In genomic region chr3:79071561-79071960, GRCm38 (mm10) we compare ENCODE assay signal across 9 mouse cellular contexts.
A peak's percentile ranks its signal among the peaks of the same experiment; 100 is the strongest.
DNase-seq lines count a peak whose midpoint lies in the region; ATAC-seq and TF ChIP-seq lines count a peak whose summit lies in the region.
"Had no signal": no experiment of that assay in that cellular context is flagged by ENCODE, and none has a peak within 500 bp of the region (broad histone marks: within the 10 kb centered on the region; RNA-seq: fewer than 3 reads in every experiment).

No protein-coding gene starts in this region.

- peaks cover 38% of the 10 kb centered on the region for H3K36me3 ChIP-seq in embryonic facial prominence, embryonic 14.5 days (ENCODE audit: control insufficient read depth, insufficient read depth, low read length)

- TF ChIP-seq CTCF in gastrocnemius, adult 2 months (IDR thresholded peaks at IDR 0.05) = no peak

- H3K4me3 ChIP-seq in gastrocnemius, adult 2 months = peak overlapping the region; percentile 44
- no peak overlapping the region for H3K4me3 ChIP-seq in embryonic facial prominence, embryonic 14.5 days (ENCODE audit: low read depth, low read length)
- H3K4me3 ChIP-seq: myocyte had no signal

- DNase-seq in gastrocnemius, adult 2 months = no peak
- no peak for DNase-seq in gastrocnemius, postnatal 4 days (ENCODE audit: low spot score in 2 of 2)
- peak; percentile 19 for DNase-seq in CD4-positive helper T cell, adult 2 months (ENCODE audit: low read depth, low spot score)
- DNase-seq in embryonic facial prominence, embryonic 14.5 days (ENCODE audit: low spot score) = peak; percentile 52
- peak; percentile 16 to 25 for DNase-seq in kidney, postnatal 36 days
- no peak for DNase-seq in spleen, adult 12 weeks (ENCODE audit: low spot score)
- DNase-seq in layer of hippocampus, adult 18-20 months (ENCODE audit: low spot score in 2 of 2) = no peak
- no peak for DNase-seq in adrenal gland, postnatal 25 days

- no peak for ATAC-seq in embryonic facial prominence, embryonic 14.5 days (ENCODE audit: low read depth)

- intact Hi-C loops in gastrocnemius, adult 2 months (cut with DNase I) = loop anchor here (10.0 kb wide), 1 partner anchor 523 kb away; the partner anchor contains the start of gene Ppid

- H3K4me2 ChIP-seq in embryonic facial prominence, embryonic 14.5 days (ENCODE audit: low read depth, low read length) = no peak overlapping the region

- H3K9me3 ChIP-seq in embryonic facial prominence, embryonic 14.5 days (ENCODE audit: control insufficient read depth, low read length) = no peaks in the 10 kb centered on the region

- peak overlapping the region; percentile 56 for H3K27ac ChIP-seq in gastrocnemius, adult 2 months
- H3K27ac ChIP-seq in embryonic facial prominence, embryonic 14.5 days (replicated peaks; ENCODE audit: low read depth, low read length) = 0 out of 2 replicates have a peak overlapping the region, but pooled peaks have one; percentile 48

- H3K4me1 ChIP-seq in embryonic facial prominence, embryonic 14.5 days (ENCODE audit: control insufficient read depth, insufficient read depth, low read length) = no peaks in the 10 kb centered on the region

- no peak overlapping the region for H3K9ac ChIP-seq in embryonic facial prominence, embryonic 14.5 days (ENCODE audit: low read depth, low read length)

- 45% methylated on average over 5 of the region's 7 CpGs for WGBS in embryonic facial prominence, embryonic 14.5 days

- no peaks in the 10 kb centered on the region for H3K27me3 ChIP-seq in embryonic facial prominence, embryonic 14.5 days (replicated peaks; ENCODE audit: control insufficient read depth, insufficient read depth, low read length)

Comparison
In these comparisons a context has a peak if more than half of its experiments do, and no peak if none do; other contexts are left out.
1. DNase-seq: peak in CD4-positive helper T cell, adult 2 months (single experiment), embryonic facial prominence, embryonic 14.5 days (single experiment) and kidney, postnatal 36 days (2 of 2); none in gastrocnemius, adult 2 months (single experiment), gastrocnemius, postnatal 4 days (0 of 2), spleen, adult 12 weeks (single experiment), layer of hippocampus, adult 18-20 months (0 of 2) and adrenal gland, postnatal 25 days (single experiment).